Mouse (Mus musculus) heart, postnatal 0 days (tissue): ENCODE measurements around the gene Phc2.

Experiments
- CTCF ChIP-seq: IDR thresholded peaks from 2 replicates; pipeline ENCODE4 v1.5.1; 2016; ENCODE audit warnings: antibody characterized with exemption, control low read depth, low read depth
- EP300 ChIP-seq: IDR thresholded peaks from 2 replicates; pipeline ENCODE4 v1.6.1; 2016; ENCODE audit warnings: antibody characterized with exemption, low read depth

DNA sequence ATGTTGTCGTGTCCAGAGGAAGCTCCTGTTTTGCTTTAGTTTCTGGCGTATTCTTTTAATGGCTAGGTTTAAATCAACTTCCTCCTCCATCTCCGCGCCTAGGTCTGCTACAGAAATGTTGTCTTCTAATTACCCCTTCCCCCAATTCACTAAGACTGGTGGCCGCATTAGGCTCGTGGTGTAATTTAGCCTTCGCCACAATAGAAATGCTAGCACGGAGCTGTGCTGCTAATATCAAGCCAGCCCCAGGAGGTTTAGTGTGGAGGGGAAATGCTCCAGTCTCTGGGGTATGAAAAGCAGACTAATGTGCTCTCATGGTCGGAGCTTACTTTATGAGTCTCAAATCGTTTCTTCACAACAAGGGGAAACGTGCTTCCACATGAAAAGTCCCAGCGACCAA lies 944 bp downstream of the Phc2 start:
- no peak for TF ChIP-seq CTCF
- no peak for TF ChIP-seq EP300
